Mouse (Mus musculus) midbrain, embryonic 13.5 days (tissue): ENCODE measurements around the gene Vmn1r73. TPM values are rescaled to one million over a fixed set of nuclear protein-coding genes. Genes with fewer than 3 reads are reported as not detected.

Experiments
- ATAC-seq: fragments of 200-750 bp; cut with Nextera tagmentation; 2 replicates; pipeline ENCODE4 v1.8.0; 2017; ENCODE audit warnings: mild to moderate bottlenecking, moderate TSS enrichment, moderate library complexity
- H3K27ac ChIP-seq: fragments of 300-500 bp; sonication (generic); 2 replicates; pipeline ENCODE4 v1.5.1; 2015; ENCODE audit warnings: inconsistent platforms, mild to moderate bottlenecking, moderate library complexity
- H3K27me3 ChIP-seq: fragments of 300-500 bp; sonication (generic); 2 replicates; pipeline ENCODE4 v1.6.1; 2015; ENCODE audit warnings: mild to moderate bottlenecking, inconsistent platforms
- H3K36me3 ChIP-seq: fragments of 300-500 bp; sonication (generic); 2 replicates; pipeline ENCODE4 v1.6.1; 2015; ENCODE audit warnings: mild to moderate bottlenecking, inconsistent platforms
- H3K4me1 ChIP-seq: fragments of 300-500 bp; sonication (generic); replicated peaks from 2 replicates; pipeline ENCODE4 v1.6.1; 2015; ENCODE audit warnings: inconsistent platforms
- H3K4me2 ChIP-seq: fragments of 300-500 bp; sonication (generic); replicated peaks from 2 replicates; pipeline ENCODE4 v1.6.1; 2015; ENCODE audit warnings: moderate library complexity, mild to moderate bottlenecking, inconsistent platforms
- H3K4me3 ChIP-seq: fragments of 300-500 bp; sonication (generic); replicated peaks from 2 replicates; pipeline ENCODE4 v1.5.1; 2015; ENCODE audit warnings: mild to moderate bottlenecking, inconsistent platforms
- H3K9ac ChIP-seq: fragments of 300-500 bp; sonication (generic); replicated peaks from 2 replicates; pipeline ENCODE4 v1.6.1; 2015; ENCODE audit warnings: mild to moderate bottlenecking, inconsistent platforms
- H3K9me3 ChIP-seq: fragments of 300-500 bp; sonication (generic); 2 replicates; pipeline ENCODE4 v1.6.1; 2016; ENCODE audit warnings: mild to moderate bottlenecking, inconsistent platforms
- WGBS: fragments of 180-500 bp; shearing (Covaris S2); methylation state at CpG from one replicate; pipeline ENCODE4 v1.1.7; 2015; 5-methylcytosine and 5-hydroxymethylcytosine counted together
- polyA plus RNA-seq: library from polyadenylated mRNA; unstranded; fragments of >200 nt; fragmentation: Nextera tagmentation; extraction: Ambion mirVana; gene quantifications from 2 replicates; pipeline ENCODE4 v1.2.1, GENCODE M21; 2015

Gene Vmn1r73
- not detected in 2 replicates for polyA plus RNA-seq

GRCm38 (mm10) chr7:11729966-11730365, at the start of gene Vmn1r73:
Vmn1r73 (plus strand) TSS chr7:11730266.
- Histone ChIP-seq H3K9me3 (peaks cover 30% of the 10 kb centered on the region), H3K27me3 (no peaks in the 10 kb centered on the region), H3K27ac (no peak within 1 kb of the TSS), H3K4me2 (no peak within 1 kb of the TSS), H3K4me1 (no peaks in the 10 kb centered on the region), H3K36me3 (no peaks in the 10 kb centered on the region), H3K9ac (no peak within 1 kb of the TSS), H3K4me3 (no peak within 1 kb of the TSS)
- WGBS: 96% methylated on average over 1 of the region's 1 CpGs
- ATAC-seq: no peak

Other genes starting within 250 kb of the Vmn1r73 start
- gene Zscan4-ps2, start 216.0 kb upstream of the Vmn1r73 start, polyA plus RNA-seq: not detected in 2 replicates
- gene Zscan4-ps3, start 121.0 kb upstream of the Vmn1r73 start, polyA plus RNA-seq: not detected in 2 replicates
- gene Vmn1r72, start 50.1 kb upstream of the Vmn1r73 start, polyA plus RNA-seq: not detected in 2 replicates
- not detected in 2 replicates for gene Vmn1r74, start 103.7 kb downstream of the Vmn1r73 start, polyA plus RNA-seq
- gene Vmn1r75, start 144.4 kb downstream of the Vmn1r73 start, polyA plus RNA-seq: not detected in 2 replicates
- gene Vmn1r76, start 207.9 kb downstream of the Vmn1r73 start, polyA plus RNA-seq: not detected in 2 replicates